Mouse (Mus musculus) lung, postnatal 10 days (tissue): ENCODE results near the gene Usp17la.
"Not testable (repeated sequence)": the region's sequence is repeated elsewhere in the genome, so short reads cannot be mapped to it uniquely, and the experiment has no call there.

Source experiments
- DNase-seq: peaks from one replicate; pipeline ENCODE4 v3.0.0; 2021

Usp17la gene

DNA sequence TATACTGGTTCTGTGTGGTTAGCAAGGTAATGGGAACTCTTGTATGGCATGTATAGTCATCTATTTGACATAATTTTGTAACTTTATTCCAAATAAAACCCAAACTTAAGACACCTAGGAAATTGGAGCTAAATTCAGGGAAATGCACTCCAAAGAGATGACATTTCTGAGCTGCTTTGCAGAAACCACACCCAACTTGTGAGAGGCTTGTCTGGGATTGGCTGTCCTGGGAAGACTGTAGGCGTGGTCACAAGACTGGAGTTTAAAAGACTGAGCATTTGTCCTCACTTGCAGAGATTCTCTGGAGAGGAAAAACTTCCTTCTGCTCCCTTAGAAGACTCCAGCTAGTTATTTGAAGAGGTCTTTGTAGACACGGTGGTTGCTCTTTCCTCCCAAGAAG is at the start of gene Usp17la:
TSS of gene Usp17la (plus strand) at position 301 of the 400 bp plus-strand sequence.
- not testable (repeated sequence) for DNase-seq

DNA sequence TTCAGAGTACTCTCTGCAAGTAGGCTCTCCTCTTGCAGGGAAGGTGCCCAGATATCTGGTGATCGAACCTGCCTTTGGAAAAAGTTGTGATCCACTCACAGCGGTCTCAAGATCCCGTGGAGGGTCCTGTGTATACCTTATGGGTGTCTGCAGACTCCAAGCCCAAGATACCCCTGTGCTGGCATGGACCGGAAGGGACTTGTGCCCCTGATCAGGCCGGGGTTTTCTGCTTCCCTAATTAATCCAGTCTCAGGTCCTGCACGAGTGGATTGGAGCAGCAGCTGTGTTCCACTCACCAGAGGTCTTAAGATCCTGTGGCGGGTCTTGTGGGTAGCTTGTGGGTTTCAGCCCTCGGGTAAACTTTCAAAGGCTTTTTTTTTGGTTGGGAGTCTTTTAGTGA is 46.5 kb upstream of the Usp17la start:
- DNase-seq = not testable (repeated sequence)

DNA sequence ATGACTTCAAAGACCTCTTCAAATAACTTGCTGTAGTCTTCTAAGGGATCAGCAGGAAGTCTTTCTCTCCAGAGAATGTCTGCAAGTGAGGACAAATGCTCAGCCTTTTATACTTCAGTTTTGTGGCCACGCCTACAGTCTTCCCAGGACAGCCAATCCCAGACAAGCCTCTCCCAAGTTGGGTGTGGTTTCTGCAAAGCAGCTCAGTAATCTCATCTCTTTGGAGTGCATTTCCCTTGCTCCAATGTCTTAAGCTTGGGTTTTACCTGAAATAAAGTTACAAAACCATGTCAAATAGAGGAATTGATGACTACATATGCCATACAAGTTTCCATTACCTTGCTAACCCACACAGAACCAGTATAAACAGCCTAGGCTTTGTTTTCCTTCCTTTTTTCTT is 14.3 kb upstream of the Usp17la start, which contains the start of gene Usp17lb:
TSS of gene Usp17lb (minus strand) at position 101 of the 400 bp plus-strand sequence.
- no peak for DNase-seq

DNA sequence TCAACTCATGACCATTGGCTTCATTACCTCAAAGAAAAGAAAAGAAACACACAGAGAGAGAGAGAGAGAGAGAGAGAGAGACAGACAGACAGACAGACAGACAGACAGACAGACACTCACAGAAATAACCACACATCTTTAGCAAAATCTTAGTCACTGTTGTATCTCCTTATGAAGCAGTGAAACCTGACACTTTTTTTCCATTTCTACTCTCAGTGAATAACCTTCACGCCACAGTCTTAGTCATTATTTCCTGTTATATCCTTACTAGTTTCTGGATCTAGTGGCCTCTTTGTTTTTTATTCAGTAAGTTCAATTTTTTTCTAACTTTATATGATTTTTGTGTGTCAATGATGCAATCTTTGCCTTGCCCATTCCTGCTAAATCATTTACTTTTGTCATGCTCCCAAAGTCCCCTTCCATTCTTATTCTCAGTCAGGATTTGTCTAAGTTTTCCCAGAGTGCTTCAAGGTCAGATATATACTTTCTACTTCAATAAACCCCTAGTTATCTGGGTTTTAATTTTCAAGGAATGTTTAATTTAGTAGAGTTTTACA is 13.0 kb upstream of the Usp17la start:
- no peak for DNase-seq

DNA sequence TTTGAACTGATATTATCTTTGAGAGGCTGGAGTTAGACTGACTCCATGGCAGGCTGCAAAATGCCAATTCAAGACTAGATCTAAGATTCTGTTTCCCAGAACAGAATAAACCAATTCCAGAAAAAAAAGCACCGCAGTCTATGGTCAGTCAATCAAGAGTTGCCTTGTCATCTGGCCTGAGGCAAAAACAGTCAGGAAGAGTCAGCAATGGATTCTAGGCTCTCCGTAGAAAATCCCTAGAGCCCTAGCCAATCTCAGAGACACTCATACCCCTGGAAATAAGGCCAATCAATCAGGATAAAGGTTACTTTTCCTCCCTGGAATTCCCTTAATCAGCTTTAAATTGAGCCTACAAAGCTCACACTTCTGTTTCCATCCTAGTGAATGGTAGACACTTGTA is 5.3 kb upstream of the Usp17la start:
- DNase-seq = not testable (repeated sequence)

DNA sequence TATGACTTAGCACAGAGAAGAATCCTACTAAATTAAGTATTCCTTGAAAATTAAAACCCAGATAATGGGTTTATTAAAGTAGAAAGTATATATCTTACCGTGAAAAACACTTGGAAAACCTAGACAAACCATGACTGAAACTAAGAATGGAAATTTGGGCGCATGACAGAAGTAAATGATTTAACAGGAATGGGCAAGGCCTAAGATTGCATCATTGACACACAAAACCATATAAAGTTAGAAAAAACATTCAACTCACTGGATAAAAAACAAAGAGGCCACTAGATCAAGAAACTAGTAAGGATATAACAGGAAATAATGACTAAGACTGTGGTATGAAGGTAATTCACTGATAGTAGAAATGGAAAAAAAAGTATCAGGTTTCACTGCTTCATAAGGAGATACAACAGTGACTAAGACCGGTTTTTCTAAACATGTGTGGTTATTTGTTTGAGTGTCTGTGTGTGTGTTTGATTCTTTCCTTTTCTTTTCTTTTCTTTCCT is 1.5 kb upstream of the Usp17la start:
- no peak for DNase-seq

DNA sequence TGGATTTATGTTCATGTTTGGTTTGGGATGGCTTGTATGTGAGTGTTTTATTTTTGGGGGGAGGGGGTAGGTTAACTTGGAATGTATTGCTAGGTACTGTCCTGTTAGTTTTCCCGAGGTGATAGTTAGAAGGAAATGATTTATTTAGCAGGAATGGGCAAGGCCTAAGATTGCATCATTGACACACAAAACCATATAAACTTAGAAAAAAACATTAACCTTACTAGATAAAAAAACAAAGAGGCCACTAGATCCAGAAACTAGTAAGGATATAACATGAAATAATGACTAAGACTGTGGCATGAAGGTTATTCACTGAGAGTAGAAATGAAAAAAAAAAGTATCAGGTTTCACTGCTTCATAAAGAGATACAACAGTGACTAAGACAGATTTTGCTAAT is 874 bp downstream of the Usp17la start:
- DNase-seq = no peak

DNA sequence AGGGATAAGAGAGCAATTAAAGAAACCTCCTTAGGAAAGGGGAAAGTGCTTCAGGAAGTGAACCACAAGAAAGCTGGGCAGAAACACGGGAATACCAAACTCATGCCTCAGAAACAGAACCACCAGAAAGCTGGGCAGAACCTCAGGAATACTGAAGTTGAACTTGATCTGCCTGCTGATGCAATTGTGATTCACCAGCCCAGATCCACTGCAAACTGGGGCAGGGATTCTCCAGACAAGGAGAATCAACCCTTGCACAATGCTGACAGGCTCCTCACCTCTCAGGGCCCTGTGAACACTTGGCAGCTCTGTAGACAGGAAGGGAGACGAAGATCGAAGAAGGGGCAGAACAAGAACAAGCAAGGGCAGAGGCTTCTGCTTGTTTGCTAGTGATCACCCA is 4.6 kb downstream of the Usp17la start:
- no peak for DNase-seq

DNA sequence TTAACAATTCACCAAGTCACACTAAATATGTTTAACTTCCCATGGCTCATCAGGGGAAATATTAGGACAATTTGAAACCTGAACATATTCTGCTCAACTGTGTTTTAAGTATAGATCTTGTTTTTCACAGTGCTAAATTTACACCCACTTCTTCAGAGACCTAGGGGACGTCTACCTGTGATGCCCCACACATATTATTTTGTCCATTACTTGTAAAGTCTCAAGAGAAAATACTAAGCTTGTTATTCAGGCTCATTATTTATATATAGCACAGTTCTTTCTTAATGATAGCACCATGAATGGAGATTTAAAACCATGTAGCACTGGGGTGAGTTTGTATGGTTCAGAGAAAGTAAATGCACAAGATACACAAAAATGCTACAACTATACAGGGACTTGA is 20.9 kb downstream of the Usp17la start, which contains the start of gene Olfr665:
TSS of gene Olfr665 (plus strand) at position 301 of the 400 bp plus-strand sequence.
- no peak for DNase-seq

DNA sequence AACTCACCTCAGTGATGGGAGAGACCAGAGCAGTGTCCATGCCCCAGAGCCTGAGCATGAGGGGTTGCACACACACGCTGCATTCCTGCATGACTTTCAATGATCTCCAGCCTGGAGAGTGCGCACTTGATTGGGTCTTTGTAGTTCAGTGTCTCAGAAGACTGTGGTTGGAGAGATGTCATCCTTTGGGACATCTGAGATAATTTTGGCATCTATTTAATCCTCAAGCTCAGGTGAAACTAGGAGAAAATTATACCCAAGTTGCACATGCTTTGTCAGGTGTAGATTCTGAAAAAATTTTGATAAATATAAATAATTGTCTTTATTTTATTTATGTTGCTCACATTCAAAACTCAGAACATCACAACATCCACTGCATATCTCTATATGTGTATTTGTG is 39.0 kb downstream of the Usp17la start, which contains the start of gene Olfr666:
TSS of gene Olfr666 (minus strand) at position 101 of the 400 bp plus-strand sequence.
- no peak for DNase-seq
